Mouse (Mus musculus) gastrocnemius, adult 8-10 months (tissue): ENCODE measurements at regions not wholly inside any gene's neighbourhood (a gene's known extent, or its start where the extent isn't known, plus 50 kb on each side); places are given as distances from the start of the nearest gene placed in this dataset.

ENCODE experiments used
- DNase-seq, 2 experiments: peaks; one replicate each; pipeline ENCODE4 v3.0.0; 2022; ENCODE audit warnings: low spot score in 2 of 2

- no peak for DNase-seq
Observed at GRCm38 (mm10) chr3:128001924-128002501, 105.9 kb upstream of the Fam241a start.

GRCm38 (mm10) chr3:127995678-127996077 is 99.6 kb upstream of the Fam241a start:
- DNase-seq: no peak

GRCm38 (mm10) chr3:127987583-127987982 is 91.5 kb upstream of the Fam241a start:
- DNase-seq: no peak

- DNase-seq: no peak
Observed at GRCm38 (mm10) chr3:127985165-127985564, 89.0 kb upstream of the Fam241a start.

GRCm38 (mm10) chr3:127977240-127977639 is 81.1 kb upstream of the Fam241a start:
- no peak for DNase-seq

DNA sequence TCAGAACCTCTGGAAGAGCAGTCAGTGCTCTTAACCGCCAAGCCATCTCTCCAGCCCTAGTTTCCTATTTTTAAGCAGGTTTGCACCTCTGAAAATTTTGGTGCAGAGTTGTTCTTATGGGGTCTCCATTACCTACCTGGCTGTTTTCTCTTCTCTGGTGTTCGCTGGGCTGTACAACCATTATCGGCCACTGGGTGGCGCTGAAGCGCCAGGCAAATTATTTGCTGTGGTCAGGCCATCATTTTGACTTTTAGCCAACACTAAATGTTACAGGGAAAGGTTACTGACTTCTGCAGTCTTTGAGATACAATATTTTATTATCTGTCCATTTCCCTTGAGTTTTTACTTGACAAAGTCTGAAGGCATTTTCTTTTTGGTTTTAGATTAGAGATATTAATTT is 74.8 kb upstream of the Fam241a start:
- DNase-seq: peak in 1 of 2 experiments; percentile 31

GRCm38 (mm10) chr3:127967170-127967569 is 71.0 kb upstream of the Fam241a start:
- DNase-seq: no peak

DNA sequence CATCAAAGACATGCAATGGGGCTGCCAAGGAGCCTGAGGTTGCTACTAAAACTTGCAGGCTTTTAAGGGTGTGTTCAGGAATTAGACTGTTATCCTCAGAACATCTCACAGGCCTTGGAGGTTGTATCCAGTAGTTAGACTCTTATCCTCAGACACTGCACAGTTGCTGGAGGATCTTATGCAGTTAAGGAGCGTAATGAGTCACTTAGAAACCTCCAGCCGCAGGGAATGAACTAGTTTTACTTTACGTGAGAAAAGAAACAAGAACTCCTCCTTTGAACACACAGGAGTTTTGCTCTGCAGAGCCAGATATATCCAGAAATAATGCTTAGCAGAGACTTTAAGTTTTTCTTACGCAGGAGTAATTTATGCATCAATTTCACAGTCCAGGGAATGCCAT is 70.1 kb upstream of the Fam241a start:
- DNase-seq: no peak

GRCm38 (mm10) chr3:127958919-127959684 is 63.0 kb upstream of the Fam241a start:
- no peak for DNase-seq

DNA sequence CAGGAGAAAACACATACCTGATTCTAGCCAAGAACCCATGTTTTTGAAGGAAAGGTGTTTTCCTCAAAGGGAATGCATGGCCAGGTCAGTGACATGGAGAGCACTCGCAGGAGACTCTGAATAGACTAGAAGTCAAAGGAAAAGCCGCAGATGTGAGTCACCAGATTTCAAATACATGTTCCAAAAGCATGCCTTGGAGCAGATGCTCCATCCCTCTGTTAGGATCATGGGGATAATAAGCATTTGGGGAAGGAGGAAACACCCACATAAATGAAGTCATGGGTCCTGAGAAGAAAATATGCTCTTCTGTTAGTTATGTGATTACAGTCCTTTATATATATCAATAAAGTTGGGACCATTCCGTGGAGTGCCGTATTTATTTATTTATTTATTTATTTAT is 58.7 kb upstream of the Fam241a start:
- DNase-seq: no peak

DNA sequence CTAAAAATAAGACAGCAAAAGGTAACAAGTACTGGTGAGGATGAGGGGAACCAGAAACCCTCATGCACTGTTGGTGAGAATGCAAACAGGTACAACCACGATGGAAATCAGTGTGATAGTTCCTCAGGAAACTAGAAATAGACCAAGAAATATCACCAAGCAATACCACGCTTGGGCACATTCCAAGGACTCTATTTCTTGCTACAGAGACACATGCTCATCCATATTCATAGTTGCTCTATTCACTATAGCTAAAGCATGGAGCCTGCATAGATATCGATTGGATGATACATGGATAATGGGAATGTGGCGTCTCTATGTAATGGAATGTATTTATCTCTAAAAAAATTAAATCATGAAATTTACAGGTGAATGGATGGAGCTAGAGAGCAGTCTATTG is 57.5 kb upstream of the Fam241a start:
- DNase-seq: no peak

DNA sequence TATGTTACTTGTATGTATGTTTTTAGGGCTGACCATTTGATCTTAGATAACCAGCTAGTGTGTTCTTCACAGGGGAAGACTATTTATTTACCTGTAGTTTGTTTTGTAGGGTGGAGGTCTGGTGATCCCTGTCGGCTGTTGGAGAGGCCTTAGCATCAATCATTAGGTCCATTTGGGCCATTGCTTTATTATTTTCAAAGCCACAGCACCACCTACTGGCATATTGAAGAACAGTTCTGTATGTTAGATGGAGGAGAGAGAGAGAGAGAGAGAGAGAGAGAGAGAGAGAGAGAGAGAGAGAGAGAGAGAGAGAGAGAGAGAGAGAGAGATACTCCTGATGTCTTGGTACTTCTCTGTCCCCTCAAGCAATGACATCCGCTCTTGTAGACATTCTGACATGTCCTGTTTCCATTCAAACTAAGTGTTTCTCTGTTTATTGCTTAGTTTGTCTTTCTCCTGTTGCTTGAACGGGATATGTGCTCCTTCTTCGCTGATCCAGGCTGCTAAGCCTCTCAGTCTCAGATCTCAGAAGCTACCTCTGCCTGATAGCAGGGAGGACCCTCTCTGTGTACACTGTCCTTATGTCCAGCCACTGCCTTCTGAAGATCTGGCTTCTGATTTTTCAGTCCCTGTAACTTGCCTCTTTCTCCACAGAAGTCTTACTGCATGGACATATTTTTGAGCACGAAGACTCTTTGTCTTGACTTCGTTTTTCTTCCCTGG is 52.9 kb upstream of the Fam241a start:
- DNase-seq: no peak

DNA sequence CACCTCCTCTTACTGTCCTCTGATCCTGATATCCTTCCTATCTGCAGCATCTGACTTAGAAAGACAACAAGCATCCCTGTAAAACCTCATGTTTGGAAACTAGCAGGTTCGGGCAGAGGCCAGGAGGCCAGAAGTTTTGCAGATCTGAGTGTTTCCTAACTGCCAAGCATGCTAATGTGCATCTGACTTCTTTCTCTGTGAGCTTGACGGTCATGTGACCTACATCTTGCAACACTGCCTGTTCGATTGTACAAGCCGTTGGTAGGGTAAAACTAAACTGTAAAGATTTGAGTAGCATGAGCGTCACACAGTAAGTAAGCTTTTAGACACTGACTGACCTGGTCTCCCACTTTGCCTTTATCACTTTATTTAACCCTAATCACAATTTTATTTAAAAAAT is 52.2 kb upstream of the Fam241a start:
- no peak for DNase-seq
